Mouse (Mus musculus): ENCODE measurements at regions not wholly inside any gene's neighbourhood (a gene's known extent, or its start where the extent isn't known, plus 50 kb on each side); places are given as distances from the start of the nearest gene placed in this dataset.

DNA sequence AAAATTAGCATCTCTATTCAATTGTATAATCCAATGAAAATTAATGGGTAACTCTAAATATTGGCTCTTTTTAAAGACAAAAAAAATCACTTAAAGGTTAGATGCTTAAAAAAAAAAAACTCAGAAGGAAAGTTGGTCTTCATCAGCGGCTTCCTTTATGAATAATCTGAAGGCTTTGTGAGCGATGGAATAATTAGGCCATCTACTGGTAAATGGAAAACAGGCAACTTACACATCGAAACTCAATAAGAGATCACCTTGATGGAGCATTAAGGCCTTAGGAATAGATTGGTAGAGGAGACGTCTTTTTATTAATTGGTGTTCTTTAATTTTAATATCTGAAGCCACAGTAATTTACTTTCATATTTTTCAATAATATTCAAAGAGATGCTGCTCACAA lies 218.6 kb upstream of the Tacr3 start:
- ATAC-seq (ENCODE audit: insufficient number of reproducible peaks, low FRiP score): no peak
- WGBS: 69% methylated on average over 4 of the region's 4 CpGs
- no peaks in the 10 kb centered on the region for H3K27me3 ChIP-seq (replicated peaks)

DNA sequence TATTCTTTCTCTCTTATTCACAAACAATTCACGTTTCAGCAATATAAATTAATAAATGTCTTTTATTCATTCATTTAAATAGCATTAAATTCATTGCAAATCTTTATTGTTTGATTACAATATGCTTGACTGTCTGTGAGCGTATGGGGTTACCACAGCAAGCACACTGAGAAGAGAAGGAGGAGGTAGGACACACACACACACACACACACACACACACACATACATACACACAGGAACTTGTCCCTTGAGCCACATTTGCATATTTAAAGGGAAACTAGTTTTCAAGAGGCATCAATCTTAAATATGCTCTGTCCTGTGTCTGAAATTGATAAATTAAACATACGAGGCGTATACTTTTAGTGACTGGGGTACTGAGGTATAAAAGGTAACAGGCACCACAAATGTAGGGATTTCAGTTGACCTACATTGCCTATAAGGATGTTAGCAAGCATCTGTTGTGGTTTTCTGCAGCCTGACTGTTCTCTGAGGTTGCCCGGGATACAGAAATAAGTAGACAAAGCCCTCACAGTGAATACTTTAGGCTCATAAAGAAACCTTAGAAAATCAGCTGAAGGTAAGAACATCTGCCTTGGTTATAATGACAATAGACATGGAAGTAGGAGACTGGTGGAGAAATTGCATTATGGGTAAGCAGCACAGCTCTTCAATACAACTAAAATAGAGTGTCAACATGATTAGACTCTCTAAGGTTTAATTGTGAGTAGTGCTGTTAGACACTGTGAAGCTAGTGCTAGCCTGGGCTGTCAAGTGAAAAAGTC lies 217.1 kb upstream of the Tacr3 start:
- WGBS: 75% methylated on average over 5 of the region's 5 CpGs
- H3K27ac ChIP-seq (ENCODE audit: poor library complexity, severe bottlenecking): no peak overlapping the region
- no peaks in the 10 kb centered on the region for H3K9me3 ChIP-seq (replicated peaks)
- no peaks in the 10 kb centered on the region for H3K27me3 ChIP-seq (replicated peaks)
- no peak overlapping the region for H3K4me3 ChIP-seq
- H3K4me1 ChIP-seq (replicated peaks): no peaks in the 10 kb centered on the region
- H3K9ac ChIP-seq: no peak overlapping the region
- ATAC-seq (ENCODE audit: insufficient number of reproducible peaks, low FRiP score): no peak
- H3K4me2 ChIP-seq: no peak overlapping the region
- no peaks in the 10 kb centered on the region for H3K36me3 ChIP-seq

More for the DNA sequence above, 218.6 kb upstream of the Tacr3 start:
- Histone ChIP-seq H3K4me1 (replicated peaks) (no peaks in the 10 kb centered on the region), H3K36me3 (no peaks in the 10 kb centered on the region), H3K27ac (ENCODE audit: poor library complexity, severe bottlenecking) (no peak overlapping the region), H3K9me3 (replicated peaks) (no peaks in the 10 kb centered on the region), H3K9ac (no peak overlapping the region), H3K4me3 (no peak overlapping the region), H3K4me2 (no peak overlapping the region)

DNA sequence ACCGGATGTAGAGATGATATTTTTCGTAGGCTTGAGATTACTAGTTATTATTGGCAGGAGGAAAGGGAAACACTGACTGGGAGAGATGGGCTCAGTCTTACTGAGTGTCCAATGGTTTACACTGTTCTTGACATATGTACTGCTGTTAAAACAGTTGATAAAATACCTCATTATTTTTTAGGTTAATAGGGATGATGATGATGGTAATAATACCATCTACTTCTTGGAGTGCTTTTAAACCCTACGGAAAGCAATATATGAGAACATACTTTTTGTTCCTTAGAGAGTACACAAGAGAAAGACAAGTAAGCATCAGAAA lies 216.6 kb upstream of the Tacr3 start:
- Histone ChIP-seq H3K9me3 (replicated peaks) (no peaks in the 10 kb centered on the region), H3K4me3 (no peak overlapping the region), H3K9ac (no peak overlapping the region), H3K27ac (ENCODE audit: poor library complexity, severe bottlenecking) (no peak overlapping the region), H3K4me2 (no peak overlapping the region), H3K36me3 (no peaks in the 10 kb centered on the region), H3K4me1 (replicated peaks) (no peaks in the 10 kb centered on the region), H3K27me3 (replicated peaks) (no peaks in the 10 kb centered on the region)
- ATAC-seq (ENCODE audit: insufficient number of reproducible peaks, low FRiP score): no peak
- 86% methylated on average over 3 of the region's 3 CpGs for WGBS

DNA sequence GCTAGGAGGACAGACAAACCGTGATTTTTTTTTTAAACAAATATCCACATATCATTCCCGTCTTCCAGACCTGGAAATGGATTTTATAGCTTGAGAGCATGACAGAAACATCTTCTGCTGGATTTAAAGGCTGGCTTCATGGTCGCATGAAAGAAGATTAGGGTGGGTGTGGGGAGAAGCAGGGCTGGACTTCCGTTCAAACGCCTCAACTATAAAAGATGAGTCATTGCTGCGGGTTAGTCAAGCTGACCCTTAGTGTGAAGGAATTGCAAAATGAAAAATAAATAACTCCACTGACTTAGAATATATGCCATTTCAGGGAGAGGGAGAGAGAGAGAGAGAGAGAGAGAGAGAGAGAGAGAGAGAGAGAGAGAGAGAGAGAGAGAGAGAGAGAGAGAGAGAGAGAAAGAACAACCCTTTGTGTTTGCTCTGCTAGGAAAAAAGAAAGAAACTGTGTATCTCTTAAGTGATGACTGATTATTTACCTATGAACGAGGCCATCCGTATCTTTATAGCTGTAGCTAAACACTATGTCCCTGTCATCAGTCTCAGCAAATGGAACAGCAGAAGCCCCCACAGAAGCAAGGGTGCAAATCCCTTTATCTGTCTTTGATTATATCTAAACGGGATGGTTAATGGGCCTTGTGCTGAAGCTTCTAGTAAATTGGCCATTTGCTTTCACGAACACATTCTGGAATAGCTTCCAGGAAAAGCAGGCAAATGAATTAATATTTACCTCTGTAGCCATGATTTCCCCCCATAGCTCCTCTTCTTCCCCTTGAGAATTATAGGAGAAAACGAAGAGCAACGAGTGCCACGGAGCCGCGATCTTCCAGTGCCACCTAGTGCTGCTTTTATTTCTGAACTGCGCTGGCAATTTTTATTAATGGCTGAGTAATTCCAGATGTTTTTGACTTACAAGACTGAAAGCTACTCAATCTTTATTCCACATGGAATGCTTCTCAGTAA lies 199.4 kb upstream of the Tacr3 start:
- H3K4me1 ChIP-seq (replicated peaks): no peaks in the 10 kb centered on the region
- no peak for ATAC-seq (ENCODE audit: insufficient number of reproducible peaks, low FRiP score)
- H3K27me3 ChIP-seq (replicated peaks): no peaks in the 10 kb centered on the region
- no peaks in the 10 kb centered on the region for H3K9me3 ChIP-seq (replicated peaks)
- H3K4me2 ChIP-seq: peak overlapping the region; percentile 60
- no peak overlapping the region for H3K9ac ChIP-seq
- H3K4me3 ChIP-seq: peak overlapping the region; percentile 17; the same call in 1 of the 2 replicates
- WGBS: 21% methylated on average over 16 of the region's 16 CpGs
- no peaks in the 10 kb centered on the region for H3K36me3 ChIP-seq
- no peak overlapping the region for H3K27ac ChIP-seq (ENCODE audit: poor library complexity, severe bottlenecking)

DNA sequence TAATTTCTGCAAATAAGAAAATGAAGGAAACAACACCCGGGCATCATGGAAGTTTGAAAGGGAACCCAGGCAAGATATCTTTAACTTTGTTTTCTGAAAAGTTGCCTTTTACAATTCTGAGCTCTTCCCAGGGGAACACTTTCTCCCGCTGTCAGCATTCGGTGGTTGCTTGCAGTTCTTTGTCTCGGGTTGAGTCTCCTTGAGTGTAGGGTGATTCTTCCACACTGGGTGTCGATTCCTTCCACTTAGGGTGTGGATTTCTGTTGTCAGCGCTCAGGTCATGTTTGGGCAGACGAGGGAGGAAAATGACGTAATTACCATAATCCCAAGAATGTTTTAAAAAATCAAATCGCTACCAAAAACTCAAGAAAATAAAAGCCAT lies 198.7 kb upstream of the Tacr3 start:
- Histone ChIP-seq H3K36me3 (no peaks in the 10 kb centered on the region), H3K9ac (no peak overlapping the region), H3K27ac (ENCODE audit: poor library complexity, severe bottlenecking) (no peak overlapping the region), H3K4me3 (0 out of 2 replicates have a peak overlapping the region, but pooled peaks have one; percentile 17), H3K4me2 (peak overlapping the region; percentile 60), H3K27me3 (replicated peaks) (no peaks in the 10 kb centered on the region), H3K4me1 (replicated peaks) (no peaks in the 10 kb centered on the region), H3K9me3 (replicated peaks) (no peaks in the 10 kb centered on the region)
- 34% methylated on average over 9 of the region's 9 CpGs for WGBS
- ATAC-seq (ENCODE audit: insufficient number of reproducible peaks, low FRiP score): no peak

DNA sequence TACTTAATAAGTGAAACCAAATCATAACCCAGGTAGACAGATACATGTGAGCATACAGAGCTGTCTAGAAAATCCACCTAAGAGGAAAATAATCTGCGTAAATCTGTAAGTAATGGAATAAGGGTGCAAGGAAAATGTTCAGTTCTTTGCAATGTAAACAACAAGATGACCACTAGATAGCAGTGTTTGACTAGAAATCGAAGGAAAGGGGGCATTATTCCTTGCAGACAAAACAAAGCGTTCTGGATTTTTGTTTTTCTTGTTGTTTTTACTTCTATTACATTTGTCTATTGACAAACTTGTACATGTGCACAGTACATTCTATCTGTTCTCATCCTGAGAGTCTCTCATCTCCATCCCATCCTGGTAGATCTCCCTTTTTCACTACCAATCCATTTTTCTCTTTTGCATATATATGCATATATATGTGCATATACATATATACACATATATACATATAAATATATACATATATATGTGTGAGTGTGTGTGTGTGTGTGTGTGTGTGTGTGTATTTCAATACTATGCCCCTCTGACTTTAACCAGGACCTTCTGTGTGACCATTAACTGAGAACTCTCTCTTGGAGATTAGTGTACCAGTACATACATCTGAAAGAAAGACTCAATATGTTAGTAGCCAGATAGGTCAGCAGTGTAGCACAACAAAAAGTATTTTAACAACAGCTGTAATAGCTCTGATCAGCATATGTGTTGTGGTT lies 179.9 kb upstream of the Tacr3 start:
- 53% methylated on average over 3 of the region's 3 CpGs for WGBS
- ATAC-seq (ENCODE audit: insufficient number of reproducible peaks, low FRiP score): no peak
- Histone ChIP-seq H3K4me3 (no peak overlapping the region), H3K4me2 (no peak overlapping the region), H3K27ac (ENCODE audit: poor library complexity, severe bottlenecking) (no peak overlapping the region), H3K9me3 (replicated peaks) (no peaks in the 10 kb centered on the region), H3K9ac (no peak overlapping the region), H3K27me3 (replicated peaks) (no peaks in the 10 kb centered on the region), H3K36me3 (no peaks in the 10 kb centered on the region), H3K4me1 (replicated peaks) (no peaks in the 10 kb centered on the region)

DNA sequence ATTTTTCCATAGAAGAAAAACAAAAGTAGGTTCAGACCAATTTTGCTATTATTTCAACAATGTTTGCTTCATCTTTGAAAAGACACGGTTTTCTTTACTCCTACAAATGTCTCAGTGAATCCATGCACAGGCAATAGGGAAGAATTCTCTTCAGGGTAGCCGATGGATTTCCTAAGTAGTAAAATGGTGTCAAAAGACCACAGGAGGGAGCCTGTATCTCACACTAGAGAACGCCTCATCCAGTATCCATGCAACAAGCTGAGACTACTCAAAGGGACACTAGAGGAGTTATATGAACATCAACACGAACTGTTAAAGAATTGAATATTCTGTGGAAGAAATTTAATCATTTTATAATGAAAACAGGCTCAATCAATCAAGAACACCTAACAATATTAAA lies 174.8 kb upstream of the Tacr3 start:
- no peak overlapping the region for H3K9ac ChIP-seq
- no peaks in the 10 kb centered on the region for H3K9me3 ChIP-seq (replicated peaks)
- no peak overlapping the region for H3K27ac ChIP-seq (ENCODE audit: poor library complexity, severe bottlenecking)
- no peaks in the 10 kb centered on the region for H3K27me3 ChIP-seq (replicated peaks)
- WGBS: 39% methylated on average over 4 of the region's 4 CpGs
- no peaks in the 10 kb centered on the region for H3K36me3 ChIP-seq
- no peak overlapping the region for H3K4me2 ChIP-seq
- H3K4me1 ChIP-seq (replicated peaks): no peaks in the 10 kb centered on the region
- no peak for ATAC-seq (ENCODE audit: insufficient number of reproducible peaks, low FRiP score)
- H3K4me3 ChIP-seq: no peak overlapping the region

DNA sequence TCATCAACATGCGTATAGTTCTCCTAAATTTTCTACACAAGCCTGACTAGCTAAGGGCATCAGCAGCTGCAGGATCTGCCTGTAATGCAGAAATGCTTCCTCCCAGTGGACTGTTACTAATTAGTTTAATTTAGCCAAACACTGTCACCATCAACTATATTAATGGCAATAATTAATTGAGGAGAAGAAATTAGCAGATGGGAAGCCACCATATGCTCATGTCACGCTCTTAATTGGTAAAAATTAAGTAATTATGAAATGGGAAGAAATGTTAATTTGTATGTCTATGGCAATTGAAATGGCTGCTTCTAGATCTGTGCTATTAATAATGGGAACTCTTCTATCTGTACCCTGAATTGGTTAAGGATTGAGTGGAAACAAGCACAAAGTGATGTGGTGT lies 133.9 kb upstream of the Tacr3 start:
- Histone ChIP-seq H3K4me2 (no peak overlapping the region), H3K4me1 (replicated peaks) (no peaks in the 10 kb centered on the region), H3K27me3 (replicated peaks) (no peaks in the 10 kb centered on the region), H3K27ac (ENCODE audit: poor library complexity, severe bottlenecking) (no peak overlapping the region), H3K9ac (no peak overlapping the region), H3K9me3 (replicated peaks) (no peaks in the 10 kb centered on the region), H3K36me3 (no peaks in the 10 kb centered on the region), H3K4me3 (no peak overlapping the region)
- 87% methylated on average over 2 of the region's 2 CpGs for WGBS
- ATAC-seq (ENCODE audit: insufficient number of reproducible peaks, low FRiP score): no peak

DNA sequence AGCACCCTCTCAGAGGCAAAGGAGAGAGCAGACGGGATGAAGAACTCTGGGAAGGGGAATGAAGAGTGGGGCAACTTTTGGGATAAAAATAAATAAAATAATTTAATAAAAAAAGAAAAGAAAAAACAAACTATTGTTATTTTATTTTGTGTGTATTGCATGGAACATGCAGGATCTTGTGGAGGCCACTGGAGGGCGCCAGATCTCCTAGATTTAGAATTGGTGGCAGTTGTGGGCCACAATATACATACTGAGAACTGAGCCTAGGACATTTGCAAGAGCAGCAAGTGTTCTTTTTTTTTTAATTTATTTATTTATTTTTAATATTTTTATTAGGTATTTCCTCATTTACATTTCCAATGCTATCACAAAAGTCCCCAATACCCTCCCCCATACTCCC lies 110.2 kb upstream of the Tacr3 start:
- no peak for ATAC-seq (ENCODE audit: insufficient number of reproducible peaks, low FRiP score)
- H3K27me3 ChIP-seq (replicated peaks): no peaks in the 10 kb centered on the region
- no peak overlapping the region for H3K4me2 ChIP-seq
- H3K9me3 ChIP-seq (replicated peaks): no peaks in the 10 kb centered on the region
- H3K4me3 ChIP-seq: no peak overlapping the region
- H3K4me1 ChIP-seq (replicated peaks): no peaks in the 10 kb centered on the region
- WGBS: 26% methylated on average over 2 of the region's 2 CpGs
- H3K9ac ChIP-seq: no peak overlapping the region
- H3K27ac ChIP-seq (ENCODE audit: poor library complexity, severe bottlenecking): no peak overlapping the region
- no peaks in the 10 kb centered on the region for H3K36me3 ChIP-seq

DNA sequence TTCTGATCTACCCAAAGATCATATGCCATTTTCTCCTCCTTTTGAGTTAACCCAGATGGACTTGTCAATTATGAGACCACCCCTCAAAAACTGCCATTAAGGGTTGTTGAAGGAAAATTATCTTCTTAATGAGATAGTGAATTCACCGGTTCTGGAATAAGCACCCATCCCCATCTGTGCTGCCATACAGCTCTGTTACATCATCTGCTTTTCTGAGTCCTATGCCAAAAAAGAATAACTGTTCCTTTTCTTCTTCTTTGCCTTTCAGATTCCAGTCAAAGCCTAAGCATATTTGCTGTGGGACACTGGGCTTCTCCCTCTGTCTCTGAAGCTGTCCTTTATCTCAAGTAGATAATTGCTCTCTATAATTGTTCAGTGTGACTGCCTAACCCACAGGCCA lies 93.1 kb upstream of the Tacr3 start:
- H3K9ac ChIP-seq: no peak overlapping the region
- H3K9me3 ChIP-seq (replicated peaks): 0 out of 2 replicates have a peak, but pooled peaks cover under 1% of the 10 kb centered on the region
- no peak for ATAC-seq (ENCODE audit: insufficient number of reproducible peaks, low FRiP score)
- H3K4me3 ChIP-seq: no peak overlapping the region
- H3K27ac ChIP-seq (ENCODE audit: poor library complexity, severe bottlenecking): no peak overlapping the region
- no peaks in the 10 kb centered on the region for H3K27me3 ChIP-seq (replicated peaks)
- H3K36me3 ChIP-seq: no peaks in the 10 kb centered on the region
- no peaks in the 10 kb centered on the region for H3K4me1 ChIP-seq (replicated peaks)
- whole genome bisulfite sequencing: 49% methylated on average over 1 of the region's 1 CpGs
- H3K4me2 ChIP-seq: no peak overlapping the region

DNA sequence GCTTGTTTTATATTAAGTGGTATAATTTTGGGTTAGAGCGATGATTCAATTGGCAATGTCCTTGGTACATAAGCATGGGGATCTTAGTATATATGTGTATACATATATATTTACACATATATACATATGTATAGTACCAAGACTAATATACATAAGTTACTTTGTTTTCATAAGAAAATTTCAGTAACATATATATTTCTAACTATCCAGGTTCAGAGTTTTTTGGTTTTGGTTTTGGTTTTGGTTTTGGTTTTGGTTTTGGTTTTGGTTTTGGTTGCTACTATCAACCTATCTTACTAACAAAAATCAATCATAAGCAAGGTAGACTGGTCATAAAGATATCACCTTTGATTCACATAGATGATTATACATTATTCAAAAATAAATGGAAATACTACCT lies 67.7 kb upstream of the Tacr3 start:
- no peak overlapping the region for H3K9ac ChIP-seq
- no peak overlapping the region for H3K4me3 ChIP-seq
- H3K36me3 ChIP-seq: no peaks in the 10 kb centered on the region
- H3K4me1 ChIP-seq (replicated peaks): no peaks in the 10 kb centered on the region
- H3K9me3 ChIP-seq (replicated peaks): peaks cover 5% of the 10 kb centered on the region; the same call in 1 of the 2 replicates
- no peak for ATAC-seq (ENCODE audit: insufficient number of reproducible peaks, low FRiP score)
- 98% methylated on average over 1 of the region's 1 CpGs for WGBS
- H3K4me2 ChIP-seq: no peak overlapping the region
- no peaks in the 10 kb centered on the region for H3K27me3 ChIP-seq (replicated peaks)
- no peak overlapping the region for H3K27ac ChIP-seq (ENCODE audit: poor library complexity, severe bottlenecking)
